Mouse (Mus musculus): ENCODE measurements around the gene Slc39a11. TPM values are rescaled to one million over a fixed set of nuclear protein-coding genes. Genes with fewer than 3 reads are reported as not detected.

The Slc39a11 gene
- polyA plus RNA-seq, 1 experiment from 2014 or later: 38.5 TPM

DNA sequence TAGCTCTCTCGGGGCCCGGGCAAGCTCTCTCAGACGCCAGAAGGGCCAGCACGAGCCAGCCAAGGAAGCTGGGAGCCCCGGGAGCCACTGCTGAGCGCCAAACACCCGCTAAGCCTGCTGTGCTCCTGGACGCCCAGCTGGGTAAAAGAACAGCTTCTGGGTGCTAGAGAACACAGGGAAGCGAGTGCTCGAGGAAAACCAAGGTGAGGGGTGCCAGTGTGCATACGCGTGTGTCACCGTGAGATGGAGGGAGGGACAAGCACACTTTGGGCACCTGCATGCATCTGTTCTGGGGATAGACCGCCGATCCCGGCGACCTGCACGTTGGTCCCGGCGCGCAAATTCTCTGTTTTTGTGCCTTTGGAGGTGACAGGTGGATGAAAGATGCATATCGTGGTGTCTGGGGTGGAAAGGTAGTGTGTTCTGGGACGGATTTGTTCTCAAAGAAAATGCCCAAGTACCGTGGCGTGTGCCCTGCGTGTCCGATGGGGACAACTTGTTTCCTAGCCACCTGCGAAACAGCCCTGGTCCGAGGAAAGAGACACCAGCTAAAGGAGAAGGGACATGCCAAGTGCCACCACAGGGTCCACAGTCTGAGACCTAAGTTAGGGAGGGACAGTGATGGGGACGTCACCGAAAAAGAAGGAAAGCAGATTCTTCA is 30.3 kb downstream of the Slc39a11 start:
- no peaks in the 10 kb centered on the region for H3K9me3 ChIP-seq (replicated peaks; ENCODE audit: control insufficient read depth, low read length, poor library complexity, severe bottlenecking)
- no peak overlapping the region for H3K27ac ChIP-seq (ENCODE audit: low read length)
- peak overlapping the region; percentile 64 for H3K4me3 ChIP-seq (ENCODE audit: low read depth, low read length)
- peaks cover 25% of the 10 kb centered on the region for H3K4me1 ChIP-seq (ENCODE audit: control insufficient read depth, insufficient read depth, low read length)
- peaks cover 16% of the 10 kb centered on the region for H3K27me3 ChIP-seq (ENCODE audit: control insufficient read depth, insufficient read depth, low read depth, low read length)
- H3K36me3 ChIP-seq (ENCODE audit: control insufficient read depth, insufficient read depth, low read length): no peaks in the 10 kb centered on the region
- under 1% methylated on average over 31 of the region's 31 CpGs for WGBS
- ATAC-seq: peak; percentile 55
- peak overlapping the region; percentile 83 for H3K9ac ChIP-seq (ENCODE audit: low read depth, low read length)
- H3K4me2 ChIP-seq (ENCODE audit: low read length): peak overlapping the region; percentile 90

DNA sequence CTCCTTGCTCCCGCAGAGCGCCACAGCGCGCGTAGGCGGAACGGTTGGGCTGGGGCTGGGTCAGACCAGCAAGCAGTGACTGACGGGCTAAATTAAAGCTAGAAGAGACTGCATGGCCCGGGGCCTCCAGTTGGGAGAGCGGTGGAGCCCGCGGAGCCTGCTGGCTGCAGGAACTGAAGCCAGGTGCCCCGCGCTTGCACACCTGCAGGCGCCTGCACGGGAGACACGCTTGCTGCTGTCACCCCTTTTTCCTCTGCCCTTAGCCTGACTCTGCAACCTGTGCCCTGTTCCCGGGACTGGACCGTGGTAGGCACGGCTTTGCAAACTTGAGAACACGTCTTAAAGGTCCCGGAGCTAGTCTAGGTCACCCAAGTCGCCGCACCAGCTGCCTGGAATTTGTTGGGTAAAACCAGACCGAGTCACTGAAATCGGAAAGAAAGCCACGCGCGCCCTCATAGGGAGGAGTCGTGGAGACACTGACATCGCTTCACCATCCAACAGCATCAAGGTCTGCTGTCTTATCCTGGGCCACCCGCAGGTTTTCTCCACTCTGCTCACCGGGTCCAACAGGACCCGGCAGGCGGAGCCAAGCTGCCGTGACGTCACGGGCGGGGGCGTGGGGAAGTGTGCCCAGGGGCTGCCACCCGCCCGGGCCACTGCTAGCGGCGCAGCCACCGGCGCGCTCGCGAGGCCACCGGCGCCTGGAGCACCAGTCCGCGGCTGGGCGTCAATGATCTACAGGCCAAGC is 31.0 kb downstream of the Slc39a11 start, which contains the start of gene Sstr2:
Gene Sstr2, plus strand, starts transcription at position 671 of the 748 bp plus-strand sequence.
- Histone ChIP-seq H3K9ac (ENCODE audit: low read depth, low read length) (peak within 1 kb of the TSS; percentile 83), H3K36me3 (ENCODE audit: control insufficient read depth, insufficient read depth, low read length) (no peaks in the 10 kb centered on the region), H3K27ac (ENCODE audit: low read length) (no peak within 1 kb of the TSS), H3K4me2 (ENCODE audit: low read length) (peak within 1 kb of the TSS; percentile 90), H3K9me3 (replicated peaks; ENCODE audit: control insufficient read depth, low read length, poor library complexity, severe bottlenecking) (no peaks in the 10 kb centered on the region), H3K4me3 (ENCODE audit: low read depth, low read length) (peak within 1 kb of the TSS; percentile 64), H3K27me3 (ENCODE audit: control insufficient read depth, insufficient read depth, low read depth, low read length) (peaks cover 16% of the 10 kb centered on the region), H3K4me1 (ENCODE audit: control insufficient read depth, insufficient read depth, low read length) (peaks cover 25% of the 10 kb centered on the region)
- peak; percentile 84 for ATAC-seq
- WGBS: under 1% methylated on average over 51 of the region's 54 CpGs

DNA sequence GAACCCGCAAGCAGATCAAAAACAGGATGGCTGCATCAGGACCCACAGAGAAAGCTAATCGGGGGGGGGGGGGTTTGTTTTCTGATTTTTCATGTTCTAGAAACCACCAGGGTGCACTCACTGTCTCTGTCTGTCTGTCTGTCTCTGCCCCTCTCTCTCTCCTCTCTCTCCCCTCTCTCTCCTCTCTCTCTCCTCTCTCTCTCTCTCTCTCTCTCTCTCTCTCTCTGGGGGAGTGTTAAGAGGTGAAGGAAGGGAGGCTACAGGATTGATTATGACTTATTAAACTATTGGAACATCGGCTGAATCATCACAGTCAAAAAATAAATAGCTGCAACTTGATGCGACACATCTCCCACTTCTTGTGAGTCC is 31.6 kb downstream of the Slc39a11 start:
- Histone ChIP-seq H3K27me3 (ENCODE audit: control insufficient read depth, insufficient read depth, low read depth, low read length) (peaks cover 16% of the 10 kb centered on the region), H3K4me1 (ENCODE audit: control insufficient read depth, insufficient read depth, low read length) (peaks cover 25% of the 10 kb centered on the region), H3K4me3 (ENCODE audit: low read depth, low read length) (peak overlapping the region; percentile 64), H3K9me3 (replicated peaks; ENCODE audit: control insufficient read depth, low read length, poor library complexity, severe bottlenecking) (no peaks in the 10 kb centered on the region), H3K9ac (ENCODE audit: low read depth, low read length) (peak overlapping the region; percentile 83; the same call in 1 of the 2 replicates), H3K4me2 (ENCODE audit: low read length) (peak overlapping the region; percentile 90), H3K27ac (ENCODE audit: low read length) (no peak overlapping the region), H3K36me3 (ENCODE audit: control insufficient read depth, insufficient read depth, low read length) (no peaks in the 10 kb centered on the region)
- WGBS: 17% methylated on average over 4 of the region's 4 CpGs
- no peak for ATAC-seq

DNA sequence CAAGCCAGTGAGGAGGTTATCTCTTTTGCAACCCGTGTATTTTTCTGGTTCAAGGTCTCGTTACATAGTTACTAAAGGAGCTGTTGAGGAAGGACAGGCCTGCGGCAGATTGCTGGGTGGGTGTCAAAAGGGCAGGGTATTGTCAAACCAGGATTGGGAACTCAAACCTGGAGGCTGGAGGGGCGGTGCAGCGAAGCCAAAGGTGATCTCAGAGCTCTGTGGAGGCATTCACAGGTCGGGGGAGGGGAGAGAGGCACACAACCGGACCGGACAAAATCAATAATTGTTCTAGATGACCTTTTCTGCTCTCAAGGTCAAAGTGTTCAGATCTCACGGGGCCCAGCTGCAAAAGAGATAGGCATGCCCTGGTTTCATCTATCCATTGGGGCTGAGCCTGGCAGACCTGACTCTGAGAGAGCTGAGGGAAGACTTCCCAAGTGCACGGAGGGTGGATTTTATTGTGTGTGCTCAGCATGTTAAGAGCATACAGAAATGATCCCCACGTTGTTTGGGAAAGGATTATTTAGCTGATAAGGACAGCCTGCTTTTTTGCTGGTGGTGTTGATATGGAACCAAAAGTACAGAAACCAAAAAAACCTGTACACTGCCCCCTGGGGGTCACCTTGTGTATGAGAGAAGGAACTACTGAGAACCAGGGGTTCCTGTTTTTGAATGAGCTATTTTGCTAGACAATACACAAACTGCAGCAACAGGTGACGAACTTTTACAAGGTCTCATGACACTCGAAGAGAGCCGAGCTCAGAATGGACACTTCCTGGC is 32.6 kb downstream of the Slc39a11 start:
- H3K4me3 ChIP-seq (ENCODE audit: low read depth, low read length): no peak overlapping the region
- H3K9me3 ChIP-seq (replicated peaks; ENCODE audit: control insufficient read depth, low read length, poor library complexity, severe bottlenecking): no peaks in the 10 kb centered on the region
- H3K9ac ChIP-seq (ENCODE audit: low read depth, low read length): no peak overlapping the region
- no peak overlapping the region for H3K27ac ChIP-seq (ENCODE audit: low read length)
- H3K4me2 ChIP-seq (ENCODE audit: low read length): no peak overlapping the region
- peaks cover 25% of the 10 kb centered on the region for H3K4me1 ChIP-seq (ENCODE audit: control insufficient read depth, insufficient read depth, low read length)
- WGBS: 44% methylated on average over 14 of the region's 14 CpGs
- no peak for ATAC-seq
- H3K27me3 ChIP-seq (ENCODE audit: control insufficient read depth, insufficient read depth, low read depth, low read length): peaks cover 16% of the 10 kb centered on the region
- no peaks in the 10 kb centered on the region for H3K36me3 ChIP-seq (ENCODE audit: control insufficient read depth, insufficient read depth, low read length)

DNA sequence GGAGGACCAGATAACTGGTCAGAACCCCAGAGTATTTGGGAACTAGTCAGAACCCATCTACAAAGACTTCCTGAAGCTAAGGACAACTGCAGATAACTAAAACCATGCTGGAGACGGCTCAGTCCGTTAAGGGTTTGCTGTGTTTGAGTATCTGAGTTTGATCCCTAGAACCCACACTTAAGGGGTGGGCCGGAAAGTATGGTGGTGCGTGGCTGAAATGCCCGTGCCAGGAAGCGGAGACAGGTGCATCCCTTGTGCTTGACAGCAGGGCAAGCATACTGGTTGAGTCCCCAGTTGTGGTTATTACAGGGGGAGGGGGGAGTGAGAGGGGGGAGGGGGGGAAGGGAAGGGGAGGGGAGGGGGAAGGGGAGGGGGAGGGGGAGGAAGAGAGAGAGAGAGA is 35.4 kb downstream of the Slc39a11 start:
- no peaks in the 10 kb centered on the region for H3K9me3 ChIP-seq (replicated peaks; ENCODE audit: control insufficient read depth, low read length, poor library complexity, severe bottlenecking)
- no peak for ATAC-seq
- 0 out of 2 replicates have a peak, but pooled peaks cover 3% of the 10 kb centered on the region for H3K27me3 ChIP-seq (ENCODE audit: control insufficient read depth, insufficient read depth, low read depth, low read length)
- peaks cover 14% of the 10 kb centered on the region for H3K4me1 ChIP-seq (ENCODE audit: control insufficient read depth, insufficient read depth, low read length)
- H3K36me3 ChIP-seq (ENCODE audit: control insufficient read depth, insufficient read depth, low read length): no peaks in the 10 kb centered on the region
- no peak overlapping the region for H3K4me3 ChIP-seq (ENCODE audit: low read depth, low read length)
- no peak overlapping the region for H3K27ac ChIP-seq (ENCODE audit: low read length)
- WGBS: 88% methylated on average over 4 of the region's 6 CpGs
- H3K9ac ChIP-seq (ENCODE audit: low read depth, low read length): no peak overlapping the region
- H3K4me2 ChIP-seq (ENCODE audit: low read length): no peak overlapping the region

DNA sequence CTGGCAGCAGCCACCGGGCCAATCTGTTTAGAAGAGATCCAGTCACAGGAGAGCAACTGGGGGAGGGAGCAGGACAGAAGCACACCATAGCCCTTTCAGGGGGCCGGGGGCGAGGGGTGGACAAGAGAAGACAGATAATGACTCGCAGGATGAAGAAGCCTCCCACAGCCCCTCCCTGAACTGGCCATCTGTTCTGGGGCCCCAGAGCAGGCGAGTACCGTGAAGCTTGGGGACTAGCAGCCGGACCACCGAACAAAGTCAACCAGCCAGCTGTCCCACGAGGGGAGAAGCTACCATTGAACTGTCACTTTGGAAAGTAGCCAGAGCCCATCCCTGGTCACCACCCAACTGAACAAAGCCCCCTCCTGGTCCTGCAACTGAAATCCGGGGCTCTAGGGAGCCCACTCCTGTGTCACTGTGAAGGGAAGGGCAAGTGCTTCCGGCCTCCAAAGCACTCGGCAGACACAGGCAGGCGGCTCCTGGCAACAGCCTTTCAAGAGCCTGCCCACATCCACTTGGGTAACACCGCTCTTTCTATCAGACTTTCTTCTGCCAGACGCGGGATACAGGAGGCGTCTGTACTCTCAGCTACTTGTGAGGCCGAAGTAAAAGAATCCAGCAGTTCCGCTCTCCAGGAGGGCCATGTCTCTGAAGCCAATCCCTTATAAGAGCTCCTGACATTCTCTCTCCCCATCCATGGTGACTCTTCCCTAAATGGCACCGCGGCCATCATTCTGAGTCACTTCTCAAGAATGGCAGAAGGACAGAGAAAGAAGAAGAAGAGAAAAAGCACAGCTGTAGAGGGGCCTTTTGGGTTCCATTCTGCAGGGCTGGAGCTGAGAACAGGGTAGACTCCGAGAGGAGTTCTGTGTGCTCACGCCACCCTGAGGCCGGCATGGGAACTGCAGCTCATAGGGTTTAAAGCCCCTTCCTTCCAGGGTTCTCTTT is 37.9 kb downstream of the Slc39a11 start:
- Histone ChIP-seq H3K9me3 (replicated peaks; ENCODE audit: control insufficient read depth, low read length, poor library complexity, severe bottlenecking) (no peaks in the 10 kb centered on the region), H3K27ac (ENCODE audit: low read length) (0 out of 2 replicates have a peak overlapping the region, but pooled peaks have one; percentile 40), H3K4me1 (ENCODE audit: control insufficient read depth, insufficient read depth, low read length) (peaks cover 3% of the 10 kb centered on the region; the same call in 1 of the 2 replicates), H3K36me3 (ENCODE audit: control insufficient read depth, insufficient read depth, low read length) (no peaks in the 10 kb centered on the region), H3K4me2 (ENCODE audit: low read length) (peak overlapping the region; percentile 16), H3K4me3 (ENCODE audit: low read depth, low read length) (no peak overlapping the region), H3K9ac (ENCODE audit: low read depth, low read length) (no peak overlapping the region), H3K27me3 (ENCODE audit: control insufficient read depth, insufficient read depth, low read depth, low read length) (no peaks in the 10 kb centered on the region)
- WGBS: 9% methylated on average over 24 of the region's 24 CpGs
- peak; percentile 82 for ATAC-seq

DNA sequence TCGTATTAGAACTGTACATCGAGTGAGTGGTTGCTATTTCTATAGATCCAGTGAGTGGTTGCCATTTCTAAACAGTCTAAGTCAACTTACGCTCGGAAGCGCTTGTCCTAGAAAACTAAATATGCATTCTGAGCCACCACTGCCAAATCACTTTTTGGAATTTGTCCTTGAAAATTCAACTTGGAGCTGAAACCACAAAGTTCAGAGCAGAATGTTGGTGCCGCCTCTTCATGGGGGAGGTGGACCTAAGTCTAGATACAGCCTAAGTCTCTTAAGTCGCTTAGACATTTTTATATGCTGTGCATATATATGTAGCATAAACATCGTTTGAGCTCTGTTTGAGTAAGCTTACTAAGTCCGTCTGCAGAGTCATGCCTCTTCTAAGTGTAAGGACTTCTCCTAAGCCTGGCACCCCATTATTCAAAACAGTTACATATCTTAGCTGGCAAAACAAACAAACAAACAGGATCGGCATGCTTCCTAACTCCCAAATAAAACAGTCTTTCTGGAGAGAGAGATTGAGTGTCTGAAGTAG is 38.7 kb downstream of the Slc39a11 start:
- Histone ChIP-seq H3K4me3 (ENCODE audit: low read depth, low read length) (no peak overlapping the region), H3K9ac (ENCODE audit: low read depth, low read length) (no peak overlapping the region), H3K36me3 (ENCODE audit: control insufficient read depth, insufficient read depth, low read length) (no peaks in the 10 kb centered on the region), H3K4me1 (ENCODE audit: control insufficient read depth, insufficient read depth, low read length) (peaks cover 3% of the 10 kb centered on the region; the same call in 1 of the 2 replicates), H3K4me2 (ENCODE audit: low read length) (no peak overlapping the region), H3K27me3 (ENCODE audit: control insufficient read depth, insufficient read depth, low read depth, low read length) (no peaks in the 10 kb centered on the region), H3K9me3 (replicated peaks; ENCODE audit: control insufficient read depth, low read length, poor library complexity, severe bottlenecking) (no peaks in the 10 kb centered on the region), H3K27ac (ENCODE audit: low read length) (no peak overlapping the region)
- 87% methylated on average over 10 of the region's 10 CpGs for WGBS
- ATAC-seq: no peak

DNA sequence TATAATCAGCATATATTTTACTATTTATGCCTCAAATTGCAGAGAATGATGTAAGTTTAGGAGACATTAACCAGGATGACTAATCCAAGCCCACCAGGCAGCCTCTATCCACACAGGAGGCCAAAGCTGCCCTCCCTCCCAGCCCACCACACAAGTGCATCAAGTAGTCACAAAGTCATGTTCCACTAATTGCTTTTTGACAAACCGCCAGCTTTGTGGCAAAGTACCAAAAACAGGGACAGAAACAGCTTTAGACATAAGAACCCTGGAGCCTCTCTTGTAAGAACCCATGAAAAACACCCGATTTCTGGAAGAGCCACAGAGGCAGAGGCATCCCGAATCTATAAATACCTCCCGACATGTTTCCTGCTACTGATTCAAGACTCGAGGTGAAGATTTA is 39.6 kb downstream of the Slc39a11 start:
- H3K4me2 ChIP-seq (ENCODE audit: low read length): no peak overlapping the region
- no peak overlapping the region for H3K27ac ChIP-seq (ENCODE audit: low read length)
- H3K27me3 ChIP-seq (ENCODE audit: control insufficient read depth, insufficient read depth, low read depth, low read length): no peaks in the 10 kb centered on the region
- H3K4me1 ChIP-seq (ENCODE audit: control insufficient read depth, insufficient read depth, low read length): peaks cover 3% of the 10 kb centered on the region; the same call in 1 of the 2 replicates
- 79% methylated on average over 5 of the region's 5 CpGs for WGBS
- H3K9me3 ChIP-seq (replicated peaks; ENCODE audit: control insufficient read depth, low read length, poor library complexity, severe bottlenecking): no peaks in the 10 kb centered on the region
- H3K9ac ChIP-seq (ENCODE audit: low read depth, low read length): no peak overlapping the region
- no peak overlapping the region for H3K4me3 ChIP-seq (ENCODE audit: low read depth, low read length)
- H3K36me3 ChIP-seq (ENCODE audit: control insufficient read depth, insufficient read depth, low read length): no peaks in the 10 kb centered on the region
- ATAC-seq: no peak

All from midbrain, embryonic 16.5 days (tissue).